Mouse (Mus musculus): ENCODE data around the gene Prdm2.

GRCm38 (mm10) chr4:143140940-143141339 is 71.9 kb downstream of the Prdm2 start:
- TF ChIP-seq CHD2 (IDR thresholded peaks at IDR 0.05; ENCODE audit: low read depth, low read length) (no peak), HCFC1 (IDR thresholded peaks at IDR 0.05; ENCODE audit: borderline replicate concordance, insufficient read depth, low read length) (no peak), ZNF384 (IDR thresholded peaks at IDR 0.05; ENCODE audit: low read depth, low read length) (peak; percentile 67), ZC3H11A (IDR thresholded peaks at IDR 0.05; ENCODE audit: borderline replicate concordance, low read depth, low read length) (no peak)
